Mouse (Mus musculus): ENCODE data around the gene Ksr1.

Gene Ksr1

GRCm38 (mm10) chr11:79138621-79139020, 7.6 kb downstream of the Ksr1 start:
- no peak for TF ChIP-seq GATA4 (IDR thresholded peaks at IDR 0.05; ENCODE audit: insufficient replicate concordance, low read length)

GRCm38 (mm10) chr11:79137245-79137644, 9.0 kb downstream of the Ksr1 start:
- TF ChIP-seq GATA4 (IDR thresholded peaks at IDR 0.05; ENCODE audit: insufficient replicate concordance, low read length) = no peak

- TF ChIP-seq GATA4 (IDR thresholded peaks at IDR 0.05; ENCODE audit: insufficient replicate concordance, low read length) = no peak
Observed at GRCm38 (mm10) chr11:79135685-79136360, 10.4 kb downstream of the Ksr1 start.

- no peak for TF ChIP-seq GATA4 (IDR thresholded peaks at IDR 0.05; ENCODE audit: insufficient replicate concordance, low read length)
Observed at GRCm38 (mm10) chr11:79135105-79135503, 11.1 kb downstream of the Ksr1 start.

GRCm38 (mm10) chr11:79134416-79135104, 11.6 kb downstream of the Ksr1 start:
- no peak for TF ChIP-seq GATA4 (IDR thresholded peaks at IDR 0.05; ENCODE audit: insufficient replicate concordance, low read length)

GRCm38 (mm10) chr11:79133961-79134360, 12.2 kb downstream of the Ksr1 start:
- TF ChIP-seq GATA4 (IDR thresholded peaks at IDR 0.05; ENCODE audit: insufficient replicate concordance, low read length) = no peak

GRCm38 (mm10) chr11:79133051-79133450, 13.2 kb downstream of the Ksr1 start:
- no peak for TF ChIP-seq GATA4 (IDR thresholded peaks at IDR 0.05; ENCODE audit: insufficient replicate concordance, low read length)

GRCm38 (mm10) chr11:79131949-79132411, 14.2 kb downstream of the Ksr1 start:
- TF ChIP-seq GATA4 (IDR thresholded peaks at IDR 0.05; ENCODE audit: insufficient replicate concordance, low read length) = no peak

GRCm38 (mm10) chr11:79129388-79130356, 16.5 kb downstream of the Ksr1 start:
- peak; percentile 16; the same call in 1 of the 2 replicates for TF ChIP-seq GATA4 (IDR thresholded peaks at IDR 0.05; ENCODE audit: insufficient replicate concordance, low read length)

GRCm38 (mm10) chr11:79128233-79128632, 18.0 kb downstream of the Ksr1 start:
- no peak for TF ChIP-seq GATA4 (IDR thresholded peaks at IDR 0.05; ENCODE audit: insufficient replicate concordance, low read length)

- TF ChIP-seq GATA4 (IDR thresholded peaks at IDR 0.05; ENCODE audit: insufficient replicate concordance, low read length) = no peak
Observed at GRCm38 (mm10) chr11:79126963-79127362, 19.2 kb downstream of the Ksr1 start.

- TF ChIP-seq GATA4 (IDR thresholded peaks at IDR 0.05; ENCODE audit: insufficient replicate concordance, low read length) = no peak
Observed at GRCm38 (mm10) chr11:79125775-79126174, 20.4 kb downstream of the Ksr1 start.

- no peak for TF ChIP-seq GATA4 (IDR thresholded peaks at IDR 0.05; ENCODE audit: insufficient replicate concordance, low read length)
Observed at GRCm38 (mm10) chr11:79122556-79122955, 23.7 kb downstream of the Ksr1 start.

GRCm38 (mm10) chr11:79120087-79120486, 26.1 kb downstream of the Ksr1 start:
- no peak for TF ChIP-seq GATA4 (IDR thresholded peaks at IDR 0.05; ENCODE audit: insufficient replicate concordance, low read length)

- no peak for TF ChIP-seq GATA4 (IDR thresholded peaks at IDR 0.05; ENCODE audit: insufficient replicate concordance, low read length)
Observed at GRCm38 (mm10) chr11:79118918-79119377, 27.3 kb downstream of the Ksr1 start.
